Comparison of ENCODE assay signal across 12 mouse cellular contexts in genomic region chr16:35691606-35692005, GRCm38 (mm10).
"Had no signal": no experiment of that assay in that cellular context is flagged by ENCODE, and none has a peak within 500 bp of the region (broad histone marks: within the 10 kb centered on the region; RNA-seq: fewer than 3 reads in every experiment).

No protein-coding gene starts in this region.

- H3K4me2 ChIP-seq: intestine, embryonic 15.5 days; kidney, embryonic 15.5 days; limb, embryonic 15.5 days; neural tube, embryonic 13.5 days had no signal

- H3K27me3 ChIP-seq: intestine, embryonic 15.5 days; kidney, embryonic 15.5 days; limb, embryonic 15.5 days; neural tube, embryonic 13.5 days had no signal

- H3K36me3 ChIP-seq: intestine, embryonic 15.5 days had no signal

- DNase-seq: kidney, adult 2 months; kidney, postnatal 14 days; midbrain, embryonic 14.5 days; right cerebral cortex, postnatal 14 days; thymus, postnatal 36 days had no signal

- H3K4me1 ChIP-seq: intestine, embryonic 15.5 days; kidney, embryonic 15.5 days; limb, embryonic 15.5 days; midbrain, embryonic 10.5 days had no signal

- H3K4me3 ChIP-seq: intestine, embryonic 15.5 days; kidney, embryonic 15.5 days; left cerebral cortex, adult 2 months; limb, embryonic 15.5 days; midbrain, embryonic 10.5 days; neural tube, embryonic 13.5 days had no signal

- H3K27ac ChIP-seq: intestine, embryonic 15.5 days; kidney, embryonic 15.5 days; left cerebral cortex, adult 2 months; limb, embryonic 15.5 days; liver, embryonic 14.5 days; midbrain, embryonic 10.5 days; neural tube, embryonic 13.5 days had no signal

- ATAC-seq: intestine, embryonic 15.5 days had no signal

- H3K9me3 ChIP-seq: intestine, embryonic 15.5 days; kidney, embryonic 15.5 days; midbrain, embryonic 10.5 days; neural tube, embryonic 13.5 days had no signal

- H3K9ac ChIP-seq: intestine, embryonic 15.5 days; kidney, embryonic 15.5 days; limb, embryonic 15.5 days; liver, embryonic 14.5 days; neural tube, embryonic 13.5 days had no signal
